ENCODE assay signal across 36 mouse cellular contexts in the genomic region with DNA sequence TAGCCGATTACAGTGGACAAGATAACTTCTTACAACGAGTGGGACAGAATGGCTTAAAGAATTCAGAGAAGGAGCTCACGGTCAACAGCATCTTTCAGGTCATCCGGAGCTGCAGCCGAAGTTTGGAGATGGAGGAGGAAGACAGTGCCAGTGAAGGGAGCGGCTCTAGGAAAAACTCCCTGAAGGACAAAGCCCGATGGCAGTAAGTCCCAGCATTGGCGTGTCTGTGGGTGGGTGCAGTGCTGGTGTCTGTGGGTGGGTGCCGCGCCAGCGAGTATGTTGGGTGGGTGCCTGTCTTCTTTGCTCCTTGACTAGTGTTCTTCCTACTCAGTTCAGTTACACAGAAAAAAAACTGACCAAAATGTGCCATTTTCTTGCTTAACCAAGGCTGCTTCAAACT.
"Had no signal": no experiment of that assay in that cellular context is flagged by ENCODE, and none has a peak within 500 bp of the region (broad histone marks: within the 10 kb centered on the region; RNA-seq: fewer than 3 reads in every experiment).

No protein-coding gene starts in this region.

- H3K27ac ChIP-seq: heart, embryonic 10.5 days; heart, embryonic 13.5 days; heart, embryonic 15.5 days; hindbrain, embryonic 10.5 days; hindbrain, embryonic 12.5 days; hindbrain, embryonic 13.5 days; hindbrain, embryonic 14.5 days; hindbrain, embryonic 15.5 days; hindbrain, postnatal 0 days; intestine, embryonic 15.5 days; kidney, embryonic 15.5 days; kidney, postnatal 0 days; layer of hippocampus, adult 2 months; left cerebral cortex, adult 2 months had no signal

- H3K9me3 ChIP-seq: heart, embryonic 10.5 days; heart, embryonic 12.5 days; heart, embryonic 13.5 days; heart, embryonic 15.5 days; hindbrain, embryonic 10.5 days; hindbrain, embryonic 12.5 days; hindbrain, embryonic 13.5 days; hindbrain, embryonic 15.5 days; intestine, embryonic 15.5 days; kidney, embryonic 15.5 days had no signal

- H3K4me1 ChIP-seq: heart, embryonic 10.5 days; heart, embryonic 12.5 days; heart, embryonic 13.5 days; heart, embryonic 15.5 days; hindbrain, embryonic 10.5 days; hindbrain, embryonic 12.5 days; hindbrain, embryonic 13.5 days; hindbrain, embryonic 15.5 days; intestine, embryonic 15.5 days; kidney, embryonic 15.5 days had no signal

- H3K36me3 ChIP-seq: heart, embryonic 10.5 days; heart, embryonic 15.5 days; hindbrain, embryonic 10.5 days; hindbrain, embryonic 12.5 days; hindbrain, embryonic 13.5 days; hindbrain, embryonic 15.5 days; intestine, embryonic 15.5 days; kidney, embryonic 15.5 days had no signal

- ATAC-seq: hindbrain, embryonic 16.5 days; hindbrain, postnatal 0 days; inflammation-experienced regulatory T-cells, adult 6 months; intestine, embryonic 15.5 days; intestine, embryonic 16.5 days; intestine, postnatal 0 days had no signal

- H3K4me2 ChIP-seq: heart, embryonic 11.5 days; heart, embryonic 12.5 days; heart, embryonic 13.5 days; heart, embryonic 15.5 days; hindbrain, embryonic 12.5 days; hindbrain, embryonic 13.5 days; hindbrain, embryonic 14.5 days; hindbrain, embryonic 15.5 days; intestine, embryonic 15.5 days; kidney, embryonic 15.5 days had no signal

- H3K4me3 ChIP-seq: heart, embryonic 10.5 days; heart, embryonic 12.5 days; heart, embryonic 13.5 days; heart, embryonic 15.5 days; hindbrain, embryonic 10.5 days; hindbrain, embryonic 12.5 days; hindbrain, embryonic 13.5 days; hindbrain, embryonic 15.5 days; intestine, embryonic 15.5 days; kidney, embryonic 15.5 days; layer of hippocampus, adult 2 months; left cerebral cortex, adult 2 months had no signal

- DNase-seq: heart, postnatal 10 days; heart, postnatal 14 days; heart, postnatal 36 days; heart, postnatal 4 days; kidney, adult 11 months; kidney, adult 18-20 months; kidney, adult 2 months; kidney, adult 8-10 months; kidney, adult 9 months; kidney, postnatal 10 days; kidney, postnatal 14 days; kidney, postnatal 25 days; kidney, postnatal 36 days; kidney, postnatal 4 days; layer of hippocampus, adult 9-11 months; layer of hippocampus, postnatal 36 days had no signal

- H3K9ac ChIP-seq: heart, embryonic 12.5 days; heart, embryonic 13.5 days; heart, embryonic 15.5 days; hindbrain, embryonic 12.5 days; hindbrain, embryonic 13.5 days; hindbrain, embryonic 14.5 days; hindbrain, embryonic 15.5 days; intestine, embryonic 15.5 days; kidney, embryonic 15.5 days had no signal

- H3K27me3 ChIP-seq: heart, embryonic 12.5 days; heart, embryonic 13.5 days; heart, embryonic 15.5 days; hindbrain, embryonic 12.5 days; hindbrain, embryonic 13.5 days; hindbrain, embryonic 15.5 days; intestine, embryonic 15.5 days had no signal
